Mouse (Mus musculus): ENCODE data around the gene Kif12. TPM values are rescaled to one million over a fixed set of nuclear protein-coding genes. Genes with fewer than 3 reads are reported as not detected.

The Kif12 gene
- polyA plus RNA-seq, 1 experiment = not detected

GRCm38 (mm10) chr4:63181556-63181955 is 9.6 kb upstream of the Kif12 start:
- no peak overlapping the region for H3K27ac ChIP-seq (ENCODE audit: control insufficient read depth, insufficient read depth, low read depth, low read length, poor library complexity)
- 14% methylated on average over 5 of the region's 5 CpGs for WGBS
- no peaks in the 10 kb centered on the region for H3K4me1 ChIP-seq (ENCODE audit: control insufficient read depth, insufficient read depth, low read length)
- TF ChIP-seq CTCF (IDR thresholded peaks at IDR 0.05; ENCODE audit: control insufficient read depth, insufficient read depth, low read length) = peak; percentile 80
- no peak for TF ChIP-seq POLR2A (IDR thresholded peaks at IDR 0.05; ENCODE audit: borderline replicate concordance, control insufficient read depth, low read depth, low read length)
- no peak overlapping the region for H3K4me3 ChIP-seq (replicated peaks; ENCODE audit: control insufficient read depth, low read depth, low read length)

GRCm38 (mm10) chr4:63171122-63171521 is 809 bp downstream of the Kif12 start:
- H3K4me3 ChIP-seq (replicated peaks; ENCODE audit: control insufficient read depth, low read depth, low read length) = no peak overlapping the region
- no peaks in the 10 kb centered on the region for H3K4me1 ChIP-seq (ENCODE audit: control insufficient read depth, insufficient read depth, low read length)
- no peak overlapping the region for H3K27ac ChIP-seq (ENCODE audit: control insufficient read depth, insufficient read depth, low read depth, low read length, poor library complexity)
- TF ChIP-seq POLR2A (IDR thresholded peaks at IDR 0.05; ENCODE audit: borderline replicate concordance, control insufficient read depth, low read depth, low read length) (no peak), CTCF (IDR thresholded peaks at IDR 0.05; ENCODE audit: control insufficient read depth, insufficient read depth, low read length) (no peak)
- WGBS = 51% methylated on average over 24 of the region's 24 CpGs

GRCm38 (mm10) chr4:63170061-63170460 is 1.9 kb downstream of the Kif12 start:
- WGBS = 74% methylated on average over 4 of the region's 4 CpGs
- no peak overlapping the region for H3K4me3 ChIP-seq (replicated peaks; ENCODE audit: control insufficient read depth, low read depth, low read length)
- no peaks in the 10 kb centered on the region for H3K4me1 ChIP-seq (ENCODE audit: control insufficient read depth, insufficient read depth, low read length)

GRCm38 (mm10) chr4:63166323-63166722 is 5.6 kb downstream of the Kif12 start:
- Histone ChIP-seq H3K4me3 (replicated peaks; ENCODE audit: control insufficient read depth, low read depth, low read length) (no peak overlapping the region), H3K4me1 (ENCODE audit: control insufficient read depth, insufficient read depth, low read length) (no peaks in the 10 kb centered on the region), H3K27ac (ENCODE audit: control insufficient read depth, insufficient read depth, low read depth, low read length, poor library complexity) (no peak overlapping the region)
- 67% methylated on average over 5 of the region's 5 CpGs for WGBS
- TF ChIP-seq CTCF (IDR thresholded peaks at IDR 0.05; ENCODE audit: control insufficient read depth, insufficient read depth, low read length) = no peak
- no peak for TF ChIP-seq POLR2A (IDR thresholded peaks at IDR 0.05; ENCODE audit: borderline replicate concordance, control insufficient read depth, low read depth, low read length)

More at GRCm38 (mm10) chr4:63170061-63170460, 1.9 kb downstream of the Kif12 start:
- TF ChIP-seq POLR2A (IDR thresholded peaks at IDR 0.05; ENCODE audit: borderline replicate concordance, control insufficient read depth, low read depth, low read length) (no peak), CTCF (IDR thresholded peaks at IDR 0.05; ENCODE audit: control insufficient read depth, insufficient read depth, low read length) (no peak)
- H3K27ac ChIP-seq (ENCODE audit: control insufficient read depth, insufficient read depth, low read depth, low read length, poor library complexity) = no peak overlapping the region

GRCm38 (mm10) chr4:63165636-63166035 is 6.3 kb downstream of the Kif12 start:
- H3K27ac ChIP-seq (ENCODE audit: control insufficient read depth, insufficient read depth, low read depth, low read length, poor library complexity) = no peak overlapping the region
- no peak overlapping the region for H3K4me3 ChIP-seq (replicated peaks; ENCODE audit: control insufficient read depth, low read depth, low read length)
- H3K4me1 ChIP-seq (ENCODE audit: control insufficient read depth, insufficient read depth, low read length) = no peaks in the 10 kb centered on the region
- TF ChIP-seq POLR2A (IDR thresholded peaks at IDR 0.05; ENCODE audit: borderline replicate concordance, control insufficient read depth, low read depth, low read length) (no peak), CTCF (IDR thresholded peaks at IDR 0.05; ENCODE audit: control insufficient read depth, insufficient read depth, low read length) (no peak)
- WGBS = 71% methylated on average over 4 of the region's 4 CpGs

- no peak overlapping the region for H3K27ac ChIP-seq (ENCODE audit: control insufficient read depth, insufficient read depth, low read depth, low read length, poor library complexity)
- H3K4me1 ChIP-seq (ENCODE audit: control insufficient read depth, insufficient read depth, low read length) = peaks cover 4% of the 10 kb centered on the region
- peak; percentile 87 for TF ChIP-seq CTCF (IDR thresholded peaks at IDR 0.05; ENCODE audit: control insufficient read depth, insufficient read depth, low read length)
- no peak for TF ChIP-seq POLR2A (IDR thresholded peaks at IDR 0.05; ENCODE audit: borderline replicate concordance, control insufficient read depth, low read depth, low read length)
- 19% methylated on average over 5 of the region's 5 CpGs for WGBS
- H3K4me3 ChIP-seq (replicated peaks; ENCODE audit: control insufficient read depth, low read depth, low read length) = no peak overlapping the region
Measured at GRCm38 (mm10) chr4:63158961-63159592, 12.9 kb downstream of the Kif12 start.

GRCm38 (mm10) chr4:63158192-63158591 is 13.7 kb downstream of the Kif12 start:
- WGBS = 88% methylated on average over 7 of the region's 7 CpGs
- H3K4me3 ChIP-seq (replicated peaks; ENCODE audit: control insufficient read depth, low read depth, low read length) = no peak overlapping the region
- TF ChIP-seq CTCF (IDR thresholded peaks at IDR 0.05; ENCODE audit: control insufficient read depth, insufficient read depth, low read length) (no peak), POLR2A (IDR thresholded peaks at IDR 0.05; ENCODE audit: borderline replicate concordance, control insufficient read depth, low read depth, low read length) (no peak)
- H3K4me1 ChIP-seq (ENCODE audit: control insufficient read depth, insufficient read depth, low read length) = peaks cover 4% of the 10 kb centered on the region
- no peak overlapping the region for H3K27ac ChIP-seq (ENCODE audit: control insufficient read depth, insufficient read depth, low read depth, low read length, poor library complexity)

- Histone ChIP-seq H3K4me3 (replicated peaks; ENCODE audit: control insufficient read depth, low read depth, low read length) (no peak overlapping the region), H3K27ac (ENCODE audit: control insufficient read depth, insufficient read depth, low read depth, low read length, poor library complexity) (no peak overlapping the region), H3K4me1 (ENCODE audit: control insufficient read depth, insufficient read depth, low read length) (peaks cover 6% of the 10 kb centered on the region)
- 53% methylated on average over 8 of the region's 8 CpGs for WGBS
- no peak for TF ChIP-seq CTCF (IDR thresholded peaks at IDR 0.05; ENCODE audit: control insufficient read depth, insufficient read depth, low read length)
- no peak for TF ChIP-seq POLR2A (IDR thresholded peaks at IDR 0.05; ENCODE audit: borderline replicate concordance, control insufficient read depth, low read depth, low read length)
Measured at GRCm38 (mm10) chr4:63156726-63157634, 15.0 kb downstream of the Kif12 start.
